Mouse (Mus musculus): Measurements from ENCODE around the gene Gm1043.

DNA sequence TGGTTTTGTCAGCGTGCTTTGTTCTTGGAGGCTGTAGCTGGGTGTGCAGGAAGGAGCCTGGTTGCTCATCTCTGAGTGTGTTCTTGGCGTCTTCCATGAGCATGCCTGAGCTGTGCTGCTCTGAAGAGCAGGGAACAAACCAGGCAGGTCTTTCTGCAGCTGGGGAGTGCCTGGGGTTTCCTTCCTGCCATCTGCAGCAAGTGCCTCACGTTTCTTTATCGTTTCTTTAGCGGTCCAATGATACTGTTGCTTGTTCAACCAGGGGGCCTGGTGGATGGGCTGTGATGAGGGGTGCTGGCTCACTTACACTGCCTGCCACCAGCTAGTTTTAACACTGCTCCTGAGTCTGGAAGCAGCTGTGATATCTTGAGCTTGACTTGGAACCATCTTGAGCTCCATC is 38.4 kb upstream of the Gm1043 start:
- TF ChIP-seq TAL1 (IDR thresholded peaks at IDR 0.05; ENCODE audit: low read length) (no peak), GATA1 (IDR thresholded peaks at IDR 0.05; ENCODE audit: low read length) (no peak)
